Mouse (Mus musculus): Measurements from ENCODE around the gene Ldlrad3. TPM values are rescaled to one million over a fixed set of nuclear protein-coding genes. Genes with fewer than 3 reads are reported as not detected.

The Ldlrad3 gene
- total RNA-seq, 1 experiment from 2014 or later: 10.8 TPM

Other genes with a start within 250 kb of the Ldlrad3 start
- 64.5 and 76.8 TPM in 2 replicates for gene Trim44, start 221.4 kb upstream of the Ldlrad3 start, total RNA-seq (2021)

Measured in adrenal gland, postnatal 14 days (tissue).